Mouse (Mus musculus): ENCODE results near the gene Syn3. TPM values are rescaled to one million over a fixed set of nuclear protein-coding genes. Genes with fewer than 3 reads are reported as not detected.
A peak's percentile ranks its signal among the peaks of the same experiment; 100 is the strongest.

Syn3 gene
- polyA plus RNA-seq, 1 experiment: 7.5 TPM

- Histone ChIP-seq H3K4me3 (ENCODE audit: insufficient read depth, low read length) (no peak overlapping the region), H3K4me1 (ENCODE audit: control insufficient read depth, insufficient read depth, low read length) (0 out of 2 replicates have a peak, but pooled peaks cover 2% of the 10 kb centered on the region), H3K27ac (ENCODE audit: insufficient read depth, low read length) (no peak overlapping the region)
- TF ChIP-seq POLR2A (IDR thresholded peaks at IDR 0.05; ENCODE audit: extremely low read depth, insufficient read depth, low read length) (no peak), CTCF (IDR thresholded peaks at IDR 0.05; ENCODE audit: extremely low read depth, insufficient read depth, low read length) (no peak)
Measured at GRCm38 (mm10) chr10:86187881-86188280, 310.8 kb downstream of the Syn3 start.

- Histone ChIP-seq H3K27ac (ENCODE audit: insufficient read depth, low read length) (no peak overlapping the region), H3K4me3 (ENCODE audit: insufficient read depth, low read length) (no peak overlapping the region), H3K4me1 (ENCODE audit: control insufficient read depth, insufficient read depth, low read length) (peaks cover 2% of the 10 kb centered on the region; the same call in 1 of the 2 replicates)
- TF ChIP-seq CTCF (IDR thresholded peaks at IDR 0.05; ENCODE audit: extremely low read depth, insufficient read depth, low read length) (no peak), POLR2A (IDR thresholded peaks at IDR 0.05; ENCODE audit: extremely low read depth, insufficient read depth, low read length) (no peak)
Measured at GRCm38 (mm10) chr10:86183148-86183885, 315.4 kb downstream of the Syn3 start.

GRCm38 (mm10) chr10:86182183-86182805 lies 316.4 kb downstream of the Syn3 start:
- TF ChIP-seq CTCF (IDR thresholded peaks at IDR 0.05; ENCODE audit: extremely low read depth, insufficient read depth, low read length) (peak; percentile 38; the same call in 1 of the 2 replicates), POLR2A (IDR thresholded peaks at IDR 0.05; ENCODE audit: extremely low read depth, insufficient read depth, low read length) (no peak)
- Histone ChIP-seq H3K27ac (ENCODE audit: insufficient read depth, low read length) (no peak overlapping the region), H3K4me1 (ENCODE audit: control insufficient read depth, insufficient read depth, low read length) (peaks cover 2% of the 10 kb centered on the region; the same call in 1 of the 2 replicates), H3K4me3 (ENCODE audit: insufficient read depth, low read length) (no peak overlapping the region)

- Histone ChIP-seq H3K4me3 (ENCODE audit: insufficient read depth, low read length) (no peak overlapping the region), H3K4me1 (ENCODE audit: control insufficient read depth, insufficient read depth, low read length) (no peaks in the 10 kb centered on the region), H3K27ac (ENCODE audit: insufficient read depth, low read length) (no peak overlapping the region)
- TF ChIP-seq CTCF (IDR thresholded peaks at IDR 0.05; ENCODE audit: extremely low read depth, insufficient read depth, low read length) (no peak), POLR2A (IDR thresholded peaks at IDR 0.05; ENCODE audit: extremely low read depth, insufficient read depth, low read length) (no peak)
Measured at GRCm38 (mm10) chr10:86176411-86176810, 322.3 kb downstream of the Syn3 start.

- no peak for TF ChIP-seq POLR2A (IDR thresholded peaks at IDR 0.05; ENCODE audit: extremely low read depth, insufficient read depth, low read length)
- no peak for TF ChIP-seq CTCF (IDR thresholded peaks at IDR 0.05; ENCODE audit: extremely low read depth, insufficient read depth, low read length)
- Histone ChIP-seq H3K4me1 (ENCODE audit: control insufficient read depth, insufficient read depth, low read length) (no peaks in the 10 kb centered on the region), H3K4me3 (ENCODE audit: insufficient read depth, low read length) (no peak overlapping the region), H3K27ac (ENCODE audit: insufficient read depth, low read length) (no peak overlapping the region)
Measured at GRCm38 (mm10) chr10:86174017-86174416, 324.7 kb downstream of the Syn3 start.

- H3K27ac ChIP-seq (ENCODE audit: insufficient read depth, low read length): no peak overlapping the region
- no peak overlapping the region for H3K4me3 ChIP-seq (ENCODE audit: insufficient read depth, low read length)
- H3K4me1 ChIP-seq (ENCODE audit: control insufficient read depth, insufficient read depth, low read length): no peaks in the 10 kb centered on the region
- TF ChIP-seq POLR2A (IDR thresholded peaks at IDR 0.05; ENCODE audit: extremely low read depth, insufficient read depth, low read length): no peak
- no peak for TF ChIP-seq CTCF (IDR thresholded peaks at IDR 0.05; ENCODE audit: extremely low read depth, insufficient read depth, low read length)
Measured at GRCm38 (mm10) chr10:86173284-86173683, 325.4 kb downstream of the Syn3 start.

- no peak overlapping the region for H3K27ac ChIP-seq (ENCODE audit: insufficient read depth, low read length)
- TF ChIP-seq CTCF (IDR thresholded peaks at IDR 0.05; ENCODE audit: extremely low read depth, insufficient read depth, low read length): no peak
- no peak for TF ChIP-seq POLR2A (IDR thresholded peaks at IDR 0.05; ENCODE audit: extremely low read depth, insufficient read depth, low read length)
- no peaks in the 10 kb centered on the region for H3K4me1 ChIP-seq (ENCODE audit: control insufficient read depth, insufficient read depth, low read length)
- no peak overlapping the region for H3K4me3 ChIP-seq (ENCODE audit: insufficient read depth, low read length)
Measured at GRCm38 (mm10) chr10:86171246-86171645, 327.4 kb downstream of the Syn3 start.

- no peak overlapping the region for H3K4me3 ChIP-seq (ENCODE audit: insufficient read depth, low read length)
- no peak overlapping the region for H3K27ac ChIP-seq (ENCODE audit: insufficient read depth, low read length)
- H3K4me1 ChIP-seq (ENCODE audit: control insufficient read depth, insufficient read depth, low read length): no peaks in the 10 kb centered on the region
- TF ChIP-seq POLR2A (IDR thresholded peaks at IDR 0.05; ENCODE audit: extremely low read depth, insufficient read depth, low read length) (no peak), CTCF (IDR thresholded peaks at IDR 0.05; ENCODE audit: extremely low read depth, insufficient read depth, low read length) (no peak)
Measured at GRCm38 (mm10) chr10:86168084-86168483, 330.6 kb downstream of the Syn3 start.

GRCm38 (mm10) chr10:86166854-86167268 lies 331.8 kb downstream of the Syn3 start:
- Histone ChIP-seq H3K4me1 (ENCODE audit: control insufficient read depth, insufficient read depth, low read length) (no peaks in the 10 kb centered on the region), H3K27ac (ENCODE audit: insufficient read depth, low read length) (no peak overlapping the region), H3K4me3 (ENCODE audit: insufficient read depth, low read length) (no peak overlapping the region)
- no peak for TF ChIP-seq CTCF (IDR thresholded peaks at IDR 0.05; ENCODE audit: extremely low read depth, insufficient read depth, low read length)
- TF ChIP-seq POLR2A (IDR thresholded peaks at IDR 0.05; ENCODE audit: extremely low read depth, insufficient read depth, low read length): no peak

GRCm38 (mm10) chr10:86164098-86164497 lies 334.6 kb downstream of the Syn3 start:
- H3K4me3 ChIP-seq (ENCODE audit: insufficient read depth, low read length): no peak overlapping the region
- TF ChIP-seq POLR2A (IDR thresholded peaks at IDR 0.05; ENCODE audit: extremely low read depth, insufficient read depth, low read length): no peak
- TF ChIP-seq CTCF (IDR thresholded peaks at IDR 0.05; ENCODE audit: extremely low read depth, insufficient read depth, low read length): no peak
- H3K27ac ChIP-seq (ENCODE audit: insufficient read depth, low read length): no peak overlapping the region
- no peaks in the 10 kb centered on the region for H3K4me1 ChIP-seq (ENCODE audit: control insufficient read depth, insufficient read depth, low read length)

Data from cortical plate, adult 2 months (tissue).